Mouse (Mus musculus): ENCODE data around the gene Pcdh9. TPM values are rescaled to one million over a fixed set of nuclear protein-coding genes. Genes with fewer than 3 reads are reported as not detected.
A peak's percentile ranks its signal among the peaks of the same experiment; 100 is the strongest.

The Pcdh9 gene
- polyA plus RNA-seq, 1 experiment from 2014 or later = 0.51 TPM

GRCm38 (mm10) chr14:93347031-93347430, 543.4 kb downstream of the Pcdh9 start:
- H3K4me2 ChIP-seq (ENCODE audit: low read depth, low read length) = no peak overlapping the region
- no peak overlapping the region for H3K9ac ChIP-seq (ENCODE audit: low read depth, low read length)
- H3K27ac ChIP-seq (ENCODE audit: low read length) = no peak overlapping the region
- H3K4me1 ChIP-seq (ENCODE audit: control insufficient read depth, low read depth, low read length) = no peaks in the 10 kb centered on the region
- H3K9me3 ChIP-seq (replicated peaks; ENCODE audit: control insufficient read depth, low read length) = no peaks in the 10 kb centered on the region
- no peak overlapping the region for H3K4me3 ChIP-seq (ENCODE audit: low read depth, low read length)
- WGBS (ENCODE audit: insufficient replicate concordance) = 36% methylated on average over 2 of the region's 2 CpGs
- ATAC-seq (ENCODE audit: low read depth) = no peak
- H3K36me3 ChIP-seq (ENCODE audit: control insufficient read depth, insufficient read depth) = no peaks in the 10 kb centered on the region
- no peaks in the 10 kb centered on the region for H3K27me3 ChIP-seq (ENCODE audit: control insufficient read depth, insufficient read depth, low read depth, low read length)

DNA sequence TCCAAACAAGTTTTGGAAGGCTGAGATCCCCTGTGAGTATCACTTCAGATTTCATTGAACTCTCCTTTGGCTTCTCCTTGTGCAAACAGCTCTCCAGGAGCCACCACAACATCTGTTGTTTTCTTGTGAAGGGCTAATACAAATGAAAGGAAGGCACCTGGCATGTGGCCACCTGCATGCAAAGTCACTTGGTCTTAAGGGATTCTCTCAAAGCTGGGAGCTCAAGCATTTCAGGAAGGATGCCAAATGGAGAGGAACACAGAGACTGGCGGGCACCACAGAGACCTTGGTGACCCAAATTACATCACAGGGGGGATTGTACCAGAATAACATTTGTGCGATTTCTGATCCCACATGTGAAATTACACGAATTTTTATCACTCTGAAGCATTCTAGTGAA, 547.7 kb downstream of the Pcdh9 start:
- H3K27me3 ChIP-seq (ENCODE audit: control insufficient read depth, insufficient read depth, low read depth, low read length) = no peaks in the 10 kb centered on the region
- H3K36me3 ChIP-seq (ENCODE audit: control insufficient read depth, insufficient read depth) = no peaks in the 10 kb centered on the region
- no peak overlapping the region for H3K27ac ChIP-seq (ENCODE audit: low read length)
- ATAC-seq (ENCODE audit: low read depth) = no peak
- H3K4me1 ChIP-seq (ENCODE audit: control insufficient read depth, low read depth, low read length) = no peaks in the 10 kb centered on the region
- no peaks in the 10 kb centered on the region for H3K9me3 ChIP-seq (replicated peaks; ENCODE audit: control insufficient read depth, low read length)
- no peak overlapping the region for H3K4me2 ChIP-seq (ENCODE audit: low read depth, low read length)
- H3K4me3 ChIP-seq (ENCODE audit: low read depth, low read length) = no peak overlapping the region
- H3K9ac ChIP-seq (ENCODE audit: low read depth, low read length) = no peak overlapping the region
- 37% methylated on average over 3 of the region's 3 CpGs for WGBS (ENCODE audit: insufficient replicate concordance)

- H3K36me3 ChIP-seq (ENCODE audit: control insufficient read depth, insufficient read depth) = no peaks in the 10 kb centered on the region
- no peak overlapping the region for H3K9ac ChIP-seq (ENCODE audit: low read depth, low read length)
- no peaks in the 10 kb centered on the region for H3K27me3 ChIP-seq (ENCODE audit: control insufficient read depth, insufficient read depth, low read depth, low read length)
- H3K27ac ChIP-seq (ENCODE audit: low read length) = no peak overlapping the region
- H3K9me3 ChIP-seq (replicated peaks; ENCODE audit: control insufficient read depth, low read length) = no peaks in the 10 kb centered on the region
- no peak for ATAC-seq (ENCODE audit: low read depth)
- no peak overlapping the region for H3K4me2 ChIP-seq (ENCODE audit: low read depth, low read length)
- no peaks in the 10 kb centered on the region for H3K4me1 ChIP-seq (ENCODE audit: control insufficient read depth, low read depth, low read length)
- WGBS (ENCODE audit: insufficient replicate concordance) = 57% methylated on average over 5 of the region's 5 CpGs
- H3K4me3 ChIP-seq (ENCODE audit: low read depth, low read length) = no peak overlapping the region
These were observed 549.1 kb downstream of the Pcdh9 start for GRCm38 (mm10) chr14:93341390-93341789.

DNA sequence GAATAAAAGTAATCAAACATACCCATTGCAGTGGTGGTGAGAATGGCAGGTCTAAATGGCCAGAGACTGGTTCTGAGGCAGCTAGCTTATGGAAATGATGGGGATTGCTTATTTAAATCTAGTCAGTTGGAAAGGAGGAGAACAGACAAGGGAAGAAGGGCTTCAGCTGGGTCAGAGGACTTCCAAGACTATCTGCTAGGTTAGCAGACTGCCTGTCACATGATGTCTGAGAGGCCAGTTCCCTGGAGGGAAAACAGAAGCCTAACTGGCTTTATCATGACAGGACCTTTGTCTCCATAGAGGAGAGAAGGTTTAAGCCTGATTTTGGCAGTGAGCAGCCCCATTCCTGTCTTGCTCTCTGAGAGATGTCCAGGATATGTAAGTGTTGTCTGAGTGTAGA, 561.2 kb downstream of the Pcdh9 start:
- H3K9ac ChIP-seq (ENCODE audit: low read depth, low read length) = no peak overlapping the region
- H3K27ac ChIP-seq (ENCODE audit: low read length) = no peak overlapping the region
- no peak overlapping the region for H3K4me3 ChIP-seq (ENCODE audit: low read depth, low read length)
- no peak for ATAC-seq (ENCODE audit: low read depth)
- no peaks in the 10 kb centered on the region for H3K27me3 ChIP-seq (ENCODE audit: control insufficient read depth, insufficient read depth, low read depth, low read length)
- no peaks in the 10 kb centered on the region for H3K9me3 ChIP-seq (replicated peaks; ENCODE audit: control insufficient read depth, low read length)
- no peaks in the 10 kb centered on the region for H3K36me3 ChIP-seq (ENCODE audit: control insufficient read depth, insufficient read depth)
- H3K4me1 ChIP-seq (ENCODE audit: control insufficient read depth, low read depth, low read length) = no peaks in the 10 kb centered on the region
- no peak overlapping the region for H3K4me2 ChIP-seq (ENCODE audit: low read depth, low read length)

DNA sequence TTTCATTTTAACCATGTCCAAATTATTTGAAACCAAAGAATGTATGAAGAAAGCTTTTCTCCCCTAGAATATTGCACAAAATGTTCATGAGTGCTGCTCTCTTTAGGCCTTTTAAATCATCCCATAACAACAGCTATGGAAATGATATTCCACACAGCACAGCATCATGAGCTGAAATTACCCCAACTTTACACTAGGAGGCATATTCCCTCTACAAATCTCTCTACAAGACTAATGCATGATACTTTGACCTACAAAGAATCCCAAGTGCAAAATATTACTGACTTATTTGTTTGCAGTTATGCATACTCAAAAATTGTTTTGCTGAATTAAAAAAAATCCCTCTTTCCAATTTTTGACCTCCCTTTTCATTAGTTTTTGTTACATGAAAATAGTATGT, 573.1 kb downstream of the Pcdh9 start:
- H3K27me3 ChIP-seq (ENCODE audit: control insufficient read depth, insufficient read depth, low read depth, low read length) = no peaks in the 10 kb centered on the region
- no peak for ATAC-seq (ENCODE audit: low read depth)
- H3K4me3 ChIP-seq (ENCODE audit: low read depth, low read length) = no peak overlapping the region
- no peaks in the 10 kb centered on the region for H3K4me1 ChIP-seq (ENCODE audit: control insufficient read depth, low read depth, low read length)
- no peaks in the 10 kb centered on the region for H3K36me3 ChIP-seq (ENCODE audit: control insufficient read depth, insufficient read depth)
- no peak overlapping the region for H3K27ac ChIP-seq (ENCODE audit: low read length)
- no peak overlapping the region for H3K9ac ChIP-seq (ENCODE audit: low read depth, low read length)
- no peak overlapping the region for H3K4me2 ChIP-seq (ENCODE audit: low read depth, low read length)
- no peaks in the 10 kb centered on the region for H3K9me3 ChIP-seq (replicated peaks; ENCODE audit: control insufficient read depth, low read length)

DNA sequence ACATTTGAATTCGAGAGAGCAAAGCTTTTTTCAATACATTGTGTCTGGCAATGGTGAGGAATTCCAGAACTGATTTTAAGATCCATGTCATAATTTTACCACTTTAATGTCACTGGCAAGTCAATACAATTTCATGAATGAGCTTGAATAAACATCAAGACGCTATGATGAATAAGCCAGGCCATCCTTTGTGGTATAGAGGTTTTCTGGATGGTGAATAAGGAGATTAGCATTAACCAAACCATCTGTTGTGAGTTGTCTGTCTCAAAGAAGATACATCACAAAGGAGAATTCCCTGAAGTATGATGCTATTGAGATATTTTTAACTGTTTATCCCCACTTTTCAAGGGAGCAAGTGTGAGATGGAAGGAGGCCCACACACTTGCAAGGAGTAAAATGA, 602.1 kb downstream of the Pcdh9 start:
- Histone ChIP-seq H3K36me3 (ENCODE audit: control insufficient read depth, insufficient read depth) (no peaks in the 10 kb centered on the region), H3K9ac (ENCODE audit: low read depth, low read length) (no peak overlapping the region), H3K4me2 (ENCODE audit: low read depth, low read length) (no peak overlapping the region), H3K27ac (ENCODE audit: low read length) (no peak overlapping the region), H3K9me3 (replicated peaks; ENCODE audit: control insufficient read depth, low read length) (no peaks in the 10 kb centered on the region), H3K27me3 (ENCODE audit: control insufficient read depth, insufficient read depth, low read depth, low read length) (no peaks in the 10 kb centered on the region), H3K4me1 (ENCODE audit: control insufficient read depth, low read depth, low read length) (no peaks in the 10 kb centered on the region), H3K4me3 (ENCODE audit: low read depth, low read length) (no peak overlapping the region)
- WGBS (ENCODE audit: insufficient replicate concordance) = 47% methylated on average over 2 of the region's 2 CpGs
- ATAC-seq (ENCODE audit: low read depth) = no peak

DNA sequence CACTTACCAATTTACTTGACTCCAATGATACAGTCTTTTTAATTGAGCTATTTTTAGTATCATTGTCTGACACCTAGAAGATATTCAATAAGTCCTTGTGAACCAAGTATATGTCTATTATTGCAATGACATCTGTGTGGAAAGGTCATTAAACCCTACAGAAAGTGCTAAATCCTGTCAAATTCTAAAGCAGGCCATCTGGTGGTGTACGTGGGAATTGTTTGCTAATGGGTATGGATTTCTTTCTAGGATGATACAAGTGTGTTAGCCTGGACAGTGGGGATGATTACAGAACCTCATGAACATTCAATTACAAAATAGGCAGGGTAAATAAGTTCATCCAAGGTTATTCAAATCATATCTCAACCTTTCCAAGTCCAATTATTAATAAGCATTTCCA, 602.8 kb downstream of the Pcdh9 start:
- H3K4me3 ChIP-seq (ENCODE audit: low read depth, low read length) = no peak overlapping the region
- H3K9me3 ChIP-seq (replicated peaks; ENCODE audit: control insufficient read depth, low read length) = no peaks in the 10 kb centered on the region
- 37% methylated on average over 1 of the region's 1 CpGs for WGBS (ENCODE audit: insufficient replicate concordance)
- no peaks in the 10 kb centered on the region for H3K27me3 ChIP-seq (ENCODE audit: control insufficient read depth, insufficient read depth, low read depth, low read length)
- no peaks in the 10 kb centered on the region for H3K36me3 ChIP-seq (ENCODE audit: control insufficient read depth, insufficient read depth)
- H3K4me2 ChIP-seq (ENCODE audit: low read depth, low read length) = no peak overlapping the region
- ATAC-seq (ENCODE audit: low read depth) = no peak
- H3K9ac ChIP-seq (ENCODE audit: low read depth, low read length) = no peak overlapping the region
- no peaks in the 10 kb centered on the region for H3K4me1 ChIP-seq (ENCODE audit: control insufficient read depth, low read depth, low read length)
- H3K27ac ChIP-seq (ENCODE audit: low read length) = no peak overlapping the region

DNA sequence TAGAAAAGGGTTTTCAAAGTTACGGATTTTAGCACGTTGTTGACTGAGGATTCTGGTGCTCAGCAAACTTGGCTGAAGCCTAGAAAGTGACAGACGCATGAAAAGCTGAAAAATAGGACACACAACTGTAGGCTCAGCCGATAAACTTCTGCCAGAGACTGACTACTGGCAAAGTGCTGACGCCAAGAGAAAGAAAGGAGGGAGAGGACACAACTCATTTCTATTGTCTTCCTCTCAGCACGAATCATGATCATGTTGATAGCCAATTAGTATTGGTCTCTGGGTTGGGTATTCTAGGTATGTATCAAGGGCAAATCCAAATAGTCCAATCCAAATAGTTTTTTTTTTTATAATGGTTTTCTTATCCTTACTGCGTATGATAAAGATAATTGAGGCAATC, 605.3 kb downstream of the Pcdh9 start:
- H3K9me3 ChIP-seq (replicated peaks; ENCODE audit: control insufficient read depth, low read length) = no peaks in the 10 kb centered on the region
- H3K9ac ChIP-seq (ENCODE audit: low read depth, low read length) = no peak overlapping the region
- ATAC-seq (ENCODE audit: low read depth) = no peak
- H3K4me2 ChIP-seq (ENCODE audit: low read depth, low read length) = no peak overlapping the region
- no peaks in the 10 kb centered on the region for H3K27me3 ChIP-seq (ENCODE audit: control insufficient read depth, insufficient read depth, low read depth, low read length)
- H3K27ac ChIP-seq (ENCODE audit: low read length) = no peak overlapping the region
- H3K4me1 ChIP-seq (ENCODE audit: control insufficient read depth, low read depth, low read length) = no peaks in the 10 kb centered on the region
- no peaks in the 10 kb centered on the region for H3K36me3 ChIP-seq (ENCODE audit: control insufficient read depth, insufficient read depth)
- H3K4me3 ChIP-seq (ENCODE audit: low read depth, low read length) = no peak overlapping the region
- 70% methylated on average over 7 of the region's 7 CpGs for WGBS (ENCODE audit: insufficient replicate concordance)

DNA sequence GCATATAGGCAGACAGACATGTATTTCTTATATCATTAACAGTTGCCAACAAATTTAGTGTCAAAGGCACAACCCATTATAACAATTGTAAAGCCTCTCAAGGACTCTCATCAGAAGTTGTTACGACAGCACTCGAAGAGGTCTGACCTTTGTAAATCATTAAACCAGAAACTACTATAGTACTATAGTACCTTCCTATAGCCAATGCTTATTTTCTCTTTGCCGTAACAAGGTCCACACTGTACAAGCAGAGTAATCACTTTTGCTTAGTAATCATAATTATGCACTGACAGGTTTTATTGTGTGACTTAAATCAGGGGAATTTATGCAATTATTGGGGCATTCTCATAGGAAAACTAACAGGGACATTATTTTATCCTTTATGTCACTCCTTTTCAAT, 606.5 kb downstream of the Pcdh9 start:
- H3K9ac ChIP-seq (ENCODE audit: low read depth, low read length) = no peak overlapping the region
- H3K4me3 ChIP-seq (ENCODE audit: low read depth, low read length) = no peak overlapping the region
- no peak overlapping the region for H3K4me2 ChIP-seq (ENCODE audit: low read depth, low read length)
- 62% methylated on average over 3 of the region's 3 CpGs for WGBS (ENCODE audit: insufficient replicate concordance)
- peak; percentile 64; the same call in 1 of the 2 replicates for ATAC-seq (ENCODE audit: low read depth)
- no peaks in the 10 kb centered on the region for H3K9me3 ChIP-seq (replicated peaks; ENCODE audit: control insufficient read depth, low read length)
- H3K27me3 ChIP-seq (ENCODE audit: control insufficient read depth, insufficient read depth, low read depth, low read length) = no peaks in the 10 kb centered on the region
- H3K36me3 ChIP-seq (ENCODE audit: control insufficient read depth, insufficient read depth) = no peaks in the 10 kb centered on the region
- no peaks in the 10 kb centered on the region for H3K4me1 ChIP-seq (ENCODE audit: control insufficient read depth, low read depth, low read length)
- H3K27ac ChIP-seq (ENCODE audit: low read length) = no peak overlapping the region

DNA sequence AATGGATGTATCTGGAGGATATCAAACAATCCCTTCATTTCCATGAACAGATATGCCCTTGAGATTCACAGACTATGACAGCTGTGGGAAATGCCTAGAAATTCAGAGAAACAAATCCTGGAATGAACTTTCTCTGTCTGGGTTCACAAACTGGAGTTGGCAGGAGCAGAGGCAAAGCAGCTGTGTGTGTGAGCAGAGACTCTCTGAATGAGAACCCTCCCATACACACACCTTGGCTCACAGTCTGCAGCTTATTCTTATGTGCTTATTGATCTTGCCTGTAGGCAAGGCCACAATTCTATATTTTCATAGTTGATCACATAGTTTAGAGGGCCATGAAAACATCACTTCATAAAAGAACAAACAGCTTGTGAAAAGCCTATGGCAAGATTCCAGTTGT, 614.8 kb downstream of the Pcdh9 start:
- no peak overlapping the region for H3K4me2 ChIP-seq (ENCODE audit: low read depth, low read length)
- no peak overlapping the region for H3K4me3 ChIP-seq (ENCODE audit: low read depth, low read length)
- no peaks in the 10 kb centered on the region for H3K4me1 ChIP-seq (ENCODE audit: control insufficient read depth, low read depth, low read length)
- H3K36me3 ChIP-seq (ENCODE audit: control insufficient read depth, insufficient read depth) = no peaks in the 10 kb centered on the region
- H3K27ac ChIP-seq (ENCODE audit: low read length) = no peak overlapping the region
- no peaks in the 10 kb centered on the region for H3K27me3 ChIP-seq (ENCODE audit: control insufficient read depth, insufficient read depth, low read depth, low read length)
- no peak overlapping the region for H3K9ac ChIP-seq (ENCODE audit: low read depth, low read length)
- ATAC-seq (ENCODE audit: low read depth) = no peak
- H3K9me3 ChIP-seq (replicated peaks; ENCODE audit: control insufficient read depth, low read length) = no peaks in the 10 kb centered on the region

All from liver, embryonic 16.5 days (tissue).